Mouse (Mus musculus) neural tube, embryonic 11.5 days (tissue): ENCODE measurements around the gene Omp. TPM values are rescaled to one million over a fixed set of nuclear protein-coding genes. Genes with fewer than 3 reads are reported as not detected.

ENCODE experiments used
- ATAC-seq: fragments of 200-750 bp; cut with Nextera tagmentation; 2 replicates; pipeline ENCODE4 v1.8.0; 2017; ENCODE audit warnings: moderate number of reproducible peaks, mild to moderate bottlenecking, moderate TSS enrichment, moderate library complexity; ENCODE audit not compliant: insufficient read depth, low FRiP score, low TSS enrichment
- DNase-seq: peaks from one replicate; pipeline ENCODE4 v3.0.0-alpha.2; 2015; ENCODE audit warnings: low spot score
- H3K27ac ChIP-seq: fragments of 300-500 bp; sonication (generic); 2 replicates; pipeline ENCODE4 v1.5.1; 2014; ENCODE audit warnings: low read depth, mild to moderate bottlenecking, low read length
- H3K27me3 ChIP-seq: fragments of 300-500 bp; sonication (generic); 2 replicates; pipeline ENCODE4 v1.6.1; 2014; ENCODE audit warnings: mild to moderate bottlenecking, low read length, mixed read lengths; ENCODE audit not compliant: control insufficient read depth, insufficient read depth
- H3K36me3 ChIP-seq: fragments of 300-500 bp; sonication (generic); 2 replicates; pipeline ENCODE4 v1.6.1; 2014; ENCODE audit warnings: mild to moderate bottlenecking, low read length, moderate library complexity, mixed read lengths; ENCODE audit not compliant: control insufficient read depth, insufficient read depth
- H3K4me1 ChIP-seq: fragments of 300-500 bp; sonication (generic); 2 replicates; pipeline ENCODE4 v1.6.1; 2014; ENCODE audit warnings: low read length, mixed read lengths; ENCODE audit not compliant: control insufficient read depth, insufficient read depth
- H3K4me2 ChIP-seq: fragments of 300-500 bp; sonication (generic); 2 replicates; pipeline ENCODE4 v1.6.1; 2014; ENCODE audit warnings: low read depth, mild to moderate bottlenecking, moderate library complexity
- H3K4me3 ChIP-seq: fragments of 300-500 bp; sonication (generic); 2 replicates; pipeline ENCODE4 v1.5.1; 2014; ENCODE audit warnings: low read depth, low read length
- H3K9ac ChIP-seq: fragments of 300-500 bp; sonication (generic); 2 replicates; pipeline ENCODE4 v1.6.1; 2014; ENCODE audit warnings: mild to moderate bottlenecking, low read length
- H3K9me3 ChIP-seq: fragments of 300-500 bp; sonication (generic); 2 replicates; pipeline ENCODE4 v1.6.1; 2016; ENCODE audit warnings: low read length; ENCODE audit not compliant: control insufficient read depth
- WGBS: fragments of 180-500 bp; shearing (Covaris S2); extraction: QIAGEN DNeasy Blood & Tissue Kit; methylation state at CpG from one replicate; pipeline ENCODE4 v1.1.7; 2014; 5-methylcytosine and 5-hydroxymethylcytosine counted together
- polyA plus RNA-seq: library from polyadenylated mRNA; unstranded; fragments of >200 nt; fragmentation: Nextera tagmentation; extraction: Ambion mirVana; gene quantifications from 2 replicates; pipeline ENCODE4 v1.2.1, GENCODE M21; 2014

Omp gene
- polyA plus RNA-seq, 1 experiment from 2014 or later: 0.24 TPM

- Histone ChIP-seq H3K4me1 (peaks cover 10% of the 10 kb centered on the region; the same call in 1 of the 2 replicates), H3K9me3 (no peaks in the 10 kb centered on the region), H3K27me3 (no peaks in the 10 kb centered on the region), H3K9ac (no peak overlapping the region), H3K4me3 (no peak overlapping the region), H3K36me3 (no peaks in the 10 kb centered on the region; the same call in 1 of the 2 replicates), H3K27ac (no peak overlapping the region), H3K4me2 (no peak overlapping the region)
- 54% methylated on average over 8 of the region's 8 CpGs for WGBS
- DNase-seq: peak; percentile 9
- no peak for ATAC-seq
Measured at GRCm38 (mm10) chr7:98160041-98160740, 14.9 kb upstream of the Omp start.

- Histone ChIP-seq H3K9ac (no peak overlapping the region), H3K9me3 (no peaks in the 10 kb centered on the region), H3K4me2 (no peak overlapping the region), H3K27me3 (no peaks in the 10 kb centered on the region), H3K4me3 (no peak overlapping the region), H3K36me3 (no peaks in the 10 kb centered on the region; the same call in 1 of the 2 replicates), H3K4me1 (peaks cover 4% of the 10 kb centered on the region; the same call in 1 of the 2 replicates), H3K27ac (no peak overlapping the region)
- DNase-seq (no peak), ATAC-seq (no peak)
- 51% methylated on average over 8 of the region's 8 CpGs for WGBS
Measured at GRCm38 (mm10) chr7:98158481-98158880, 13.2 kb upstream of the Omp start.

DNA sequence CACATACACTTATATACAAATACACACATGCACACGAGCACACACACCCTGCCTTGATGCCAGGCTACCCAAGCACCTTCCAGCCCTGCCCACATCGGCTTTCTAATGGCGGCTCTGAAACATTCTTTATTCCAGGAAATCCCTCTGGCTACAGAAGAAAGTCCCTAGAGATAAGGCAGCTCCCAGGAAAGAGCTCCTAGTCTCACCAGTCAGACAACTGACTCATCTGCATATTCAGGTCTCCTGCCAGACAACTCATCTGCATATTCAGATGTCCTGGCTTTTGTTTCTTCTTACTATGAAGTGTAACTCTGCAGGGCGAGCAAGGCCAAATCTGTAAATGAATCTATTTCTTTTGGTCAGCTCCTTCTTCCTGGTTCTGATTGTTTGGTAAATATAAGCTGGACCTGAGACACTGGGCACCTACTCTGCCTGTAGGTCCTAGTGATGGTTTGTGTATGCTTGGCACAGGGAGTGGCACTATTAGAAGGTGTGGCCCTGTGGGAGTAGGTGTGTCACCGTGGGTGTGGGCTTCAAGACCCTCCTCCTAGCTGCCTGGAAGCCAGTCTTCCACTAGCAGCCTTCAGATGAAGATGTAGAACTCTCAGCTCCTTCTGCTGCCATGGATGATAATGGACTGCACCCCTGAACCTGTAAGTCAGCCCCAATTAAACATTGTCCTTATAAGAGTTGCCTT lies 12.5 kb upstream of the Omp start:
- no peak overlapping the region for H3K9ac ChIP-seq
- no peaks in the 10 kb centered on the region for H3K9me3 ChIP-seq
- ATAC-seq (no peak), DNase-seq (no peak)
- H3K36me3 ChIP-seq: no peaks in the 10 kb centered on the region; the same call in 1 of the 2 replicates
- H3K4me1 ChIP-seq: peaks cover 4% of the 10 kb centered on the region; the same call in 1 of the 2 replicates
- H3K27me3 ChIP-seq: no peaks in the 10 kb centered on the region
- no peak overlapping the region for H3K27ac ChIP-seq
- no peak overlapping the region for H3K4me3 ChIP-seq
- 70% methylated on average over 5 of the region's 5 CpGs for WGBS
- H3K4me2 ChIP-seq: no peak overlapping the region

DNA sequence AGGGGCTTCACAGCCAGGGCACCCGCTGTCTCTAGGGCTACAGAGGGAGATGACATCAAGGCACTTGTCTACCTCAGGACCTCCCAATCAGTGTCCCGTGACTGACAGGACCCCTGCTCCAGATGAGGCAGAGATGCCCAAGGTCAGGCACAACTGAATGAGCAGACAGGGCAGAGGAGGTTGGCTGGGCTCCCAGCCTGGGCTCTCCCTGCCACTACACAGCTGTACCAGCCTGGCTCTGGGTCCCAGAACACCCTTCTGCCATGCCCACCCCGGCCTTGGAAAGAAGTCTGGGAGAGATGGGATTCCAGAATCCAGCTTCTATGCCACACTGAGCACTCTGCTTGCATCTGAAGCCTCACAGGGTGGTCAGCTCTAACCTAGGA lies 11.0 kb upstream of the Omp start:
- Histone ChIP-seq H3K4me3 (no peak overlapping the region), H3K4me1 (peaks cover 9% of the 10 kb centered on the region; the same call in 1 of the 2 replicates), H3K4me2 (no peak overlapping the region), H3K27me3 (no peaks in the 10 kb centered on the region), H3K36me3 (no peaks in the 10 kb centered on the region; the same call in 1 of the 2 replicates), H3K9ac (no peak overlapping the region), H3K27ac (no peak overlapping the region), H3K9me3 (no peaks in the 10 kb centered on the region)
- 65% methylated on average over 3 of the region's 3 CpGs for WGBS
- DNase-seq (no peak), ATAC-seq (no peak)

- H3K9me3 ChIP-seq: no peaks in the 10 kb centered on the region
- no peak overlapping the region for H3K4me3 ChIP-seq
- no peak for ATAC-seq
- H3K27ac ChIP-seq: no peak overlapping the region
- H3K4me1 ChIP-seq: peaks cover 9% of the 10 kb centered on the region; the same call in 1 of the 2 replicates
- WGBS: 31% methylated on average over 6 of the region's 8 CpGs
- no peaks in the 10 kb centered on the region; the same call in 1 of the 2 replicates for H3K36me3 ChIP-seq
- H3K9ac ChIP-seq: no peak overlapping the region
- DNase-seq: peak; percentile 74
- no peaks in the 10 kb centered on the region for H3K27me3 ChIP-seq
- no peak overlapping the region for H3K4me2 ChIP-seq
Measured at GRCm38 (mm10) chr7:98155546-98156279, 10.4 kb upstream of the Omp start.

DNA sequence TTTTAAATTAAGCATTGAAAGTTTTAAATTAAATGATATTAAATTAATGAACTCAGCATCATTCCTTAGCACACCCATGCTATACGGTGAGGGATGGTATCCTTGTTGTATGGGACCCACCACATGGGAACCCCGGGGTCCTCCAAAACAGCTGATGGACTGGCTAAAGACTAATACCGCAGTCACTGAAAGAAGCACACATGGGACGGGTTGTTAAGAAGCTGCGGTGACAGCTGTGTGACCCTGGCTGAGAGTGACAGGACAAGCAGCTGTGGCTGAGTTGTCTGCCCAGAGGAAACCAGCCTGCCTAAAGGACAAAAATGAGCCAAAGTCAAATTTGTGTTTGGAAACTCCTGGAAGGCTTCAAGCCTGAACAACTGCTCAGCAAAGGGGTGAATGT lies 8.6 kb upstream of the Omp start:
- DNase-seq: no peak
- Histone ChIP-seq H3K27me3 (no peaks in the 10 kb centered on the region), H3K4me2 (no peak overlapping the region), H3K9me3 (no peaks in the 10 kb centered on the region), H3K4me3 (no peak overlapping the region), H3K36me3 (no peaks in the 10 kb centered on the region), H3K9ac (no peak overlapping the region), H3K4me1 (peaks cover 5% of the 10 kb centered on the region; the same call in 1 of the 2 replicates), H3K27ac (no peak overlapping the region)
- WGBS: 78% methylated on average over 5 of the region's 5 CpGs
- no peak for ATAC-seq

GRCm38 (mm10) chr7:98153345-98153744 lies 8.0 kb upstream of the Omp start:
- no peak overlapping the region for H3K4me2 ChIP-seq
- no peaks in the 10 kb centered on the region for H3K27me3 ChIP-seq
- no peak for ATAC-seq
- no peaks in the 10 kb centered on the region for H3K9me3 ChIP-seq
- H3K4me3 ChIP-seq: no peak overlapping the region
- no peaks in the 10 kb centered on the region for H3K36me3 ChIP-seq
- WGBS: 41% methylated on average over 3 of the region's 3 CpGs
- DNase-seq: no peak
- H3K4me1 ChIP-seq: peaks cover 5% of the 10 kb centered on the region; the same call in 1 of the 2 replicates
- H3K9ac ChIP-seq: no peak overlapping the region
- H3K27ac ChIP-seq: no peak overlapping the region

DNA sequence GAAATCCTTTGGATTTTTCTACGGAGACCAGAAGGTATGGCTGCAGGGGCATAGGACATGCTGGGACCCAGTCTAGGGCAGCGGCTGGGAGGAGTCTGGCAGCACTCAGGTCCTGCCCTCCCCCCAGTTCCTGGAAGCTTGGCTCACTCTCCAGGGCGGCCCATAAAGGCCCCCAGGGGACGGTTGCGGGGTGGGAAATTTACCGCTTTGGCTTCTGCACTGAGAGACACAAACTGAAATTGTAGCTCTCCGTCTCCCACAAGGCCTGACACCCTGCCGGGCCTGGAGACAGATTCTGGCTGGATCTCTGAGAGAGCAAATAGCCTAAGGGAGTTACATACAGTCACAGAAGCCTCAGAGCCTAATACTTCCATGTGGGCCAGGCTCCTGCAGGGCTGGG lies 7.1 kb upstream of the Omp start:
- ATAC-seq: no peak
- no peaks in the 10 kb centered on the region for H3K36me3 ChIP-seq
- H3K9ac ChIP-seq: no peak overlapping the region
- peaks cover 5% of the 10 kb centered on the region; the same call in 1 of the 2 replicates for H3K4me1 ChIP-seq
- no peaks in the 10 kb centered on the region for H3K9me3 ChIP-seq
- 46% methylated on average over 8 of the region's 8 CpGs for WGBS
- no peaks in the 10 kb centered on the region for H3K27me3 ChIP-seq
- no peak overlapping the region for H3K27ac ChIP-seq
- H3K4me2 ChIP-seq: no peak overlapping the region
- no peak for DNase-seq
- no peak overlapping the region for H3K4me3 ChIP-seq
